Mouse (Mus musculus) layer of hippocampus, adult 8-10 months (tissue): ENCODE measurements at regions not wholly inside any gene's neighbourhood (a gene's known extent, or its start where the extent isn't known, plus 50 kb on each side); places are given as distances from the start of the nearest gene placed in this dataset.

Source experiments
- DNase-seq, 2 experiments: peaks; one replicate each; pipeline ENCODE4 v3.0.0; 2022; ENCODE audit warnings: low spot score in 2 of 2

GRCm38 (mm10) chr14:76868831-76869230 is 167.7 kb upstream of the Ccdc122 start:
- peak in 1 of 2 experiments; percentile 20 for DNase-seq

- DNase-seq: no peak
These were observed 168.4 kb upstream of the Ccdc122 start for GRCm38 (mm10) chr14:76868131-76868530.

- DNase-seq: no peak
These were observed 171.9 kb upstream of the Ccdc122 start for GRCm38 (mm10) chr14:76864664-76865063.

- no peak for DNase-seq
These were observed 173.4 kb upstream of the Ccdc122 start for GRCm38 (mm10) chr14:76863035-76863706.

GRCm38 (mm10) chr14:76858396-76858795 is 178.2 kb upstream of the Ccdc122 start:
- DNase-seq: no peak

GRCm38 (mm10) chr14:76857196-76857773 is 179.3 kb upstream of the Ccdc122 start:
- DNase-seq: no peak

- no peak for DNase-seq
These were observed 180.0 kb upstream of the Ccdc122 start for GRCm38 (mm10) chr14:76856591-76856990.

GRCm38 (mm10) chr14:76854965-76855364 is 181.6 kb upstream of the Ccdc122 start:
- no peak for DNase-seq

GRCm38 (mm10) chr14:76851473-76852214 is 184.9 kb upstream of the Ccdc122 start:
- no peak for DNase-seq

GRCm38 (mm10) chr14:76850641-76851040 is 185.9 kb upstream of the Ccdc122 start:
- no peak for DNase-seq

- DNase-seq: no peak
These were observed 186.5 kb upstream of the Ccdc122 start for GRCm38 (mm10) chr14:76850051-76850450.

- DNase-seq: no peak
These were observed 186.9 kb upstream of the Ccdc122 start for GRCm38 (mm10) chr14:76849636-76850035.

- no peak for DNase-seq
These were observed 187.5 kb upstream of the Ccdc122 start for GRCm38 (mm10) chr14:76849071-76849470.

- DNase-seq: no peak
These were observed 190.9 kb upstream of the Ccdc122 start for GRCm38 (mm10) chr14:76845706-76846105.

GRCm38 (mm10) chr14:76844717-76845116 is 191.9 kb upstream of the Ccdc122 start:
- DNase-seq: no peak

- no peak for DNase-seq
These were observed 198.9 kb upstream of the Ccdc122 start for GRCm38 (mm10) chr14:76837583-76838220.

- DNase-seq: no peak
These were observed 199.6 kb upstream of the Ccdc122 start for GRCm38 (mm10) chr14:76836926-76837516.

- no peak for DNase-seq
These were observed 200.3 kb upstream of the Ccdc122 start for GRCm38 (mm10) chr14:76836271-76836670.

- DNase-seq: no peak
These were observed 202.5 kb upstream of the Ccdc122 start for GRCm38 (mm10) chr14:76834084-76834483.

GRCm38 (mm10) chr14:76829161-76829510 is 207.4 kb upstream of the Ccdc122 start:
- no peak for DNase-seq

GRCm38 (mm10) chr14:76828453-76829160 is 208.0 kb upstream of the Ccdc122 start:
- no peak for DNase-seq
